Mouse (Mus musculus) lung, adult 2 months (tissue): ENCODE results near the gene Zfp455. TPM values are rescaled to one million over a fixed set of nuclear protein-coding genes. Genes with fewer than 3 reads are reported as not detected.
"Not testable (repeated sequence)": the region's sequence is repeated elsewhere in the genome, so short reads cannot be mapped to it uniquely, and the experiment has no call there.

Experiments used
- DNase-seq: peaks from one replicate; pipeline ENCODE4 v3.0.0; 2022
- H3K4me1 ChIP-seq: fragments of 200-500 bp; 2 replicates; pipeline ENCODE4 v1.6.1; 2011; ENCODE audit warnings: low read length; ENCODE audit not compliant: control insufficient read depth, insufficient read depth
- H3K4me3 ChIP-seq: fragments of 200-500 bp; replicated peaks from 2 replicates; pipeline ENCODE3; 2011; ENCODE audit warnings: low read depth, mild to moderate bottlenecking, control low read depth, low read length; ENCODE audit errors: extremely low read depth
- CTCF ChIP-seq: fragments of 200-500 bp; IDR thresholded peaks from 2 replicates; pipeline ENCODE4 v1.5.1; 2011; ENCODE audit warnings: mild to moderate bottlenecking, low read length, control low read depth; ENCODE audit not compliant: insufficient read depth
- POLR2A ChIP-seq: fragments of 200-500 bp; IDR thresholded peaks from 2 replicates; pipeline ENCODE4 v1.6.1; 2011; ENCODE audit warnings: low read depth, mild to moderate bottlenecking, control low read depth, low read length, borderline replicate concordance; ENCODE audit errors: extremely low read depth
- WGBS: fragments of 180-500 bp; shearing (Covaris S2); methylation state at CpG from one replicate; pipeline ENCODE4 v1.1.7; 2018; 5-methylcytosine and 5-hydroxymethylcytosine counted together
- polyA plus RNA-seq: library from polyadenylated mRNA; depleted of rRNA; stranded (reverse); fragments of >200 nt; gene quantifications from 2 replicates; pipeline ENCODE4 v1.2.3, GENCODE M21; 2012; rRNA removed

Zfp455 gene
- polyA plus RNA-seq = 0.28 and 0.45 TPM in 2 replicates

DNA sequence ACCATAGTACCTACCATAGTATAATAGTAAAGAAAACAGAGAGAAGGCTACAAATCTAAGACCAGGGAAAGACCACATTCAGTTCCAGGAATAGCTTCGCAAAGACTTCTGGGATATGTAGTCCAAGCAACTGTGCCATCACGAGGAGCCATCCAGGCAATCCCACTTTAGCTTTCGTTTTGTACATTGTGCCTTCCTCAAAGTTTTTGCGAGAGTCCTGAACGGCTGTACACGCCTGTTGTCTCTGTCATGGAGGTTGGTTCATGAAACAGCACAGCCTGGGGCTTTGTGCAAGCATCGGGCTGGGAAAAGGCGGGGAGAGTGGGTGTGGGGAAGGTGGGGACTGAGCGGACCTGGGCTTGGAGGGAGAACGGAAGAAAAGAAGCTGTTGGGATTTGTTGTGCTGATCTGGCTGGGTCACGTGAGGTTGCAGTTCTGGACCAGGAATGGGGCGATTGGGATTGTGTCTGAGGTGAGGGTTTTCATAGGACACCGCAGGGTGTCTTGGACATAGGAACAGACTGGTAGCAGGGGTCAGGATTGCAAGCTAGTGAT, at the start of gene Zfp455:
Gene Zfp455 (plus strand): TSS at position 167 of the 555 bp plus-strand sequence.
- WGBS = 5% methylated on average over 13 of the region's 13 CpGs
- Histone ChIP-seq H3K4me3 (peak within 1 kb of the TSS; percentile 82), H3K4me1 (no peaks in the 10 kb centered on the region)
- no peak for TF ChIP-seq POLR2A
- TF ChIP-seq CTCF = no peak
- DNase-seq = peak; percentile 72

DNA sequence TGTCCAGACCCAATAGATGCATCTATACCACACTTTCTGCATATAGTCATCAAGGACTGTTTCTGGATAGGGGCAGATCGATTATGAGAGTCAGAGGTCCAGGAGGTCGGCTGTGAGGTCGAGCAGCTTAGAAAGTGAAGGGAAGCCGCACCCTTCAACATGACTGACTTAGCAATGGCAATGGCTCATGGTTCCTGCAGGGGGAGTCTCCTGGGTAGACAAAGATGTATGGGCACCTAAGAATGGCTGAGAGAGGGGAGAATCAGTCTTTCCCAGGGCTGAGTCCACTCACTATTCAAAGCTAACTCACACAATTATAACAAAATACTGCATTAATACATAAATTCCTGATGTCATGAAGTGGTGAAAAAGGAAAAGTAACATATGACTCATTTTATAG, 28.2 kb upstream of the Zfp455 start:
- DNase-seq, H3K4me3 ChIP-seq, H3K4me1 ChIP-seq: not testable (repeated sequence)
- 44% methylated on average over 4 of the region's 4 CpGs for WGBS

DNA sequence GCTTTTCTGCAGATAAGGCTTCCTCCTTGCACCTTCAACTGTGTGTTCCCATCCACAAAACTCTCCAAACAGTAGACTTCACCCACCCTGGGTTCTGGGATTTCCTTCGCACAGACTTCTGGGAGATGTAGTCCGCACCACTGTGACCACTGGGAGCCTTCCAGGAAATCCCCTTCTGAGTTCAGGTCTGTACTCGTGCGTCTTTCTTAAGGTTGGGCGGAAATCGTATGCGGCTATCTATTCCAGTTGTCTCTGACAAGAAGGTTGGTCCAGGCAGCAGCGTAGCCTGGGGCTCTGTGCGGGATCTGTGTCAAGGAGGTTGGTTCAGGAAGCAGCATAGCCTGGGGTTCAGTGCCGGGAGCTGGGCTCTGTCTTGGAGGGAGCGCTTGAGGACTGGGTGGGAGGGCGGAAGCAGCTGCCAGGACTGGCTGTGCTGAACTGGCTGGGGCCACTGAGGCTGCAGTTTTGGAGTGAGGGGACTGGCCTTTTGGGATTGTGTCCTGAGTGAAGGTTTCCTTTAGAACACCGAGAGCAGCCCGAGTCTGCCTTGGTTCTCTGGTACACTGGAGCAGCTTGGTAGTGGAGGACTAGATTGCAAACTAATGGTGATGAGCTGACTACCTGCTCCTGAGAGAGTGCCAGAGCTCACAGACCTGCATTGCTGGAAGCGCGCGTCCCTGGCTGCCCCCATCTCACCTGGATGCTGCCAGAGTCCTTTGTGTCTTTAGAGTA, 21.1 kb upstream of the Zfp455 start, which contains the start of gene Rsl1:
Gene Rsl1 (plus strand): TSS at position 192 of the 732 bp plus-strand sequence.
- not testable (repeated sequence) for H3K4me1 ChIP-seq
- DNase-seq = peak; percentile 82
- WGBS = 1% methylated on average over 17 of the region's 17 CpGs
- peak within 1 kb of the TSS; percentile 96 for H3K4me3 ChIP-seq

DNA sequence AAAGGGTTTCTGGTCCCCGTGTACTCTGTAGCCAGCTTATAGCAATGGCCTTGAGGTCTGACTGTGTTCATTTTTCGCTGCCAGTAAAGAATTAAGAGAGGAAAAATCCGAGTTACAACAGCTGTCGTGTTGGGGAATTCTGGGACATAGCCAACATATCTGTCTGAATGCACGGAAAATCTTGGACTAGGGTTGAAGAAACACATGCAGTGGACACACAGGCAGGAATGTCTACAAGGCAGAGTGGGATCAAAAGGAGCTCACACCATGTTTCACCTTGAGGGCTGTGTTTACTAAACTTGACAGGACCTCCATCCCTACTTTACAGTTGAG, 20.6 kb upstream of the Zfp455 start:
- TF ChIP-seq CTCF = no peak
- TF ChIP-seq POLR2A = no peak
- Histone ChIP-seq H3K4me1 (no peaks in the 10 kb centered on the region), H3K4me3 (peak overlapping the region; percentile 25)
- DNase-seq = no peak
- 15% methylated on average over 5 of the region's 5 CpGs for WGBS

DNA sequence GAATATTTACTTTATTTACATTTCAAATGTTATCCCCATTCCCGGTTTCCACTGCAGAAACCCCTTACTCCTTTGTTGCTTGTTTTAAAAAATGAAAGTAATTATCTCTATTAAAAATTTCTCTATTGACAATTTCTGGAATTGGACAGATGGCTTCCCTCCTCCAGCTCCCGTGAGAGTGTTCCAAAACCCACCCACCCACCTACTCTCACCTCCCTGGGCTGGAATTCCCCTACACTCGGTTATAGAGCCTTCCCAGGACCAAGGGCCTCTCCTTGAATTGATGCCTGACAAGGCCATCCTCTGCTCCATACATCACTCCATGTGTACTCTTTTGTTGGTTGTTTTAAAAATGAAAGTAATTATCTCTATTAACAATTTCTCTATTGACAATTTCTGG, 7.3 kb downstream of the Zfp455 start:
- WGBS = 81% methylated on average over 3 of the region's 3 CpGs
- Histone ChIP-seq H3K4me1 (no peaks in the 10 kb centered on the region), H3K4me3 (no peak overlapping the region)
- TF ChIP-seq POLR2A = no peak
- TF ChIP-seq CTCF = no peak
- DNase-seq = no peak

DNA sequence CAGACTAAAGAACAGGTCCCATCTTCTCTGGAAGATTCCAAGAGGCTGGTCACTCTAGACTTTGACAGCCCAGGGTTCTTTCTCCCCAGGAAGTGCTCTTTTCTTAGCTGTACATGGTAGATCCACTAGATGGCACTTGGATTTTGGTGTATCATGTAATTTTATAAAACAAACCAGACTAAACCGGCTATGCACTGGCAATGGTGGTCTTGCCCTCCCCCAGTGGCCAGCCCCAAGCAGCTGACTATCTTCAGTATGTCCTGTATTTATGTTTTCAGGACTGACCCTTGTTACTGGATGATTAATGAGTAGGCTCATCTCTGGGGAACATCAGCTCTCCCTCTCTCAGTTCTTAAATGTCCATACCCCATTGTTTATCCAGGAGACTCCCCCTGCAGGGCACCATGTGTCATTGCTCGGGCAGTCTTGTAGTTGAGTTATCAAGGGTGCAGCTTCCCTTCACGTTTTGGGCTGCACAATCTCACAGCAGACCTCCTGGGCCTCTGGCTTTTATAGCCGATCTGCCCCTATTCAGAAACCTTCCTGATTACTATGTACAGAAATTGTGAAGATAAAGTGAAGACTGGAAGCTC, 19.8 kb downstream of the Zfp455 start:
- no peak overlapping the region for H3K4me3 ChIP-seq
- H3K4me1 ChIP-seq = no peaks in the 10 kb centered on the region
- WGBS = 54% methylated on average over 4 of the region's 4 CpGs
- DNase-seq = no peak
- 0 out of 2 replicates have a peak, but pooled peaks have one; percentile 8 for TF ChIP-seq CTCF
- TF ChIP-seq POLR2A = no peak

Other genes starting within 250 kb of the Zfp455 start
- 0.22 and 0.49 TPM in 2 replicates for gene Zfp712, start 133.3 kb upstream of the Zfp455 start, polyA plus RNA-seq
- 0.10 and 0.14 TPM in 2 replicates for gene Zfp708, start 96.5 kb upstream of the Zfp455 start, polyA plus RNA-seq
- gene Gm28557, start 85.9 kb upstream of the Zfp455 start, polyA plus RNA-seq = 1.5 and 3.1 TPM in 2 replicates
- gene Rslcan18, start 78.2 kb upstream of the Zfp455 start, polyA plus RNA-seq = 0.05 and 0.12 TPM in 2 replicates
- gene Zfp759, start 72.8 kb upstream of the Zfp455 start, polyA plus RNA-seq = 0.11 and 0.21 TPM in 2 replicates
- 0.37 and 2.2 TPM in 2 replicates for gene Rsl1, start 21.3 kb upstream of the Zfp455 start, polyA plus RNA-seq
- 0.38 and 0.83 TPM in 2 replicates for gene Zfp458, start 84.0 kb downstream of the Zfp455 start, polyA plus RNA-seq
- gene Zfp457, start 112.0 kb downstream of the Zfp455 start, polyA plus RNA-seq = 0.69 and 0.95 TPM in 2 replicates
- 0.65 and 1.1 TPM in 2 replicates for gene Zfp595, start 138.1 kb downstream of the Zfp455 start, polyA plus RNA-seq
- not detected in 2 replicates for gene Gm28044, start 166.0 kb downstream of the Zfp455 start, polyA plus RNA-seq
- 0.20 and 0.38 TPM in 2 replicates for gene Zfp953, start 166.1 kb downstream of the Zfp455 start, polyA plus RNA-seq
- gene Gm28041, start 181.2 kb downstream of the Zfp455 start, polyA plus RNA-seq = 0.17 TPM in 1 of 2 replicates, not detected in the other
- 0.17 and 0.27 TPM in 2 replicates for gene Zfp456, start 181.3 kb downstream of the Zfp455 start, polyA plus RNA-seq
- 1.1 and 1.9 TPM in 2 replicates for gene Zfp429, start 205.3 kb downstream of the Zfp455 start, polyA plus RNA-seq
- 0.20 and 0.43 TPM in 2 replicates for gene Zfp459, start 226.9 kb downstream of the Zfp455 start, polyA plus RNA-seq